Mouse (Mus musculus) lung, postnatal 4 days (tissue): ENCODE data around the gene Igsf9.

Experiments
- DNase-seq, 2 experiments: peaks; one replicate each; pipeline ENCODE4 v3.0.0; 2021

The Igsf9 gene

GRCm38 (mm10) chr1:172469373-172469772 is 12.2 kb upstream of the Igsf9 start:
- DNase-seq: no peak

GRCm38 (mm10) chr1:172469810-172470448 is 11.7 kb upstream of the Igsf9 start:
- no peak for DNase-seq

DNA sequence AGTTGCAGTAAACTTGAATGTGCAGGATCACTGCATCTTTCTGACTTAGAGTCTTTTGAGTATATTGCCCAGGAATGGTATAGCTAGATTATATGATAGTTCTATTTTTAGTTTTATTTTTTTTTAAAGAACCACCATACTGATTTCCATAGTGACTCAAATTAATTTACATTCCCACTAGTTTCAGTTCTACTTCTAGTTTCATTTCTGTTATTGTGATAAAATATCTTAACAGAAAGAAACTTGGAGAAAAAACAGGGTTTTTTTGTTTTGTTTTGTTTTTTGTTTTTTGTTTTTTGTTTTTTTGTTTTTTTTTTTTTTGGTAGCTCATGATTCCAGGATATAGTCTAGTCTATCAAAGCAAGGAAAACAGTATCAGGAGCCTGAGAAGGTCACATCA is 8.7 kb upstream of the Igsf9 start:
- no peak for DNase-seq

DNA sequence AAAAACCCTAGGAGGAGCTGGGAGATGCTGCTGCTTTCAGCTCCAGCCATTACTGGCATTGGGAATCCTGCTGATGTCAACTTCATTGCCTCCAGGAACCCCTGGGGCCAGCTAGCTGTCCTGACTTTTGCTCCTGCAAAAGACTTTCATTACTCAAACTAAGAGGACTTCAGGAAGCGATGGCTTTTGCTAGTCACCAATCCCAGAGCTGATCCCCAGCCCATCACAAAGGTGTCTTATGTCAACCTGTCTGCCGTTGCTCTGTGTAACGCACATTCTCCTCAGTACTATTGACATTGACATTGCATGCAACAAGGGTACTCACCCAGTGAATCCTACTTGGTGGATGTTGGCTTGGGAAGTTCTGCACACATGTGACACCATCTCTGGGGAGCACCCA is 7.4 kb upstream of the Igsf9 start:
- DNase-seq: no peak

GRCm38 (mm10) chr1:172475054-172475741 is 6.4 kb upstream of the Igsf9 start, which contains the start of gene Slamf9:
TSS of gene Slamf9 (plus strand) at chr1:172475358.
- peak in 1 of 2 experiments; percentile 47 for DNase-seq

GRCm38 (mm10) chr1:172478020-172478419 is 3.6 kb upstream of the Igsf9 start:
- no peak for DNase-seq

GRCm38 (mm10) chr1:172480376-172480775 is 1.2 kb upstream of the Igsf9 start:
- no peak for DNase-seq

DNA sequence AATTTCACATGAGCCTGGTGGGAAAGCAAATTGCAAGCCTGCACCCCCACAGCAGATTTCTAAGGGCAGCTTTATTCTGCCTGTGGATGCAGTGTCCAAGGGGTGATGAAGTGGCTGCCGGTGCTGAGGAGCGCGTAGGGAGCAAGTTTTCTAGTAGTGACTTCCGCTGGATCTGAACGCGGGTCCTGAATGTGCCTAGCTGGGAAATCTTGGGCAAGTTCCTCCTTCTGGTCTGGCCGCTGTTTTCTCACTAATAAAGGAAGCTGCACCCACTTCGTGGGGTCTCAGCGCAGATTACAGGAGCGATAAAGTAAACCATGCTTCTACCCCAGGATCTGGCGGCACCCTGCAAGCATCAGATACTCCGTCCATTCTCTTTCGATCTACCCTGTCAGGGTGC is 477 bp upstream of the Igsf9 start:
- DNase-seq: peak in 1 of 2 experiments; percentile 19

GRCm38 (mm10) chr1:172482518-172483360 is 1.2 kb downstream of the Igsf9 start:
- DNase-seq: peak in 1 of 2 experiments; percentile 11

DNA sequence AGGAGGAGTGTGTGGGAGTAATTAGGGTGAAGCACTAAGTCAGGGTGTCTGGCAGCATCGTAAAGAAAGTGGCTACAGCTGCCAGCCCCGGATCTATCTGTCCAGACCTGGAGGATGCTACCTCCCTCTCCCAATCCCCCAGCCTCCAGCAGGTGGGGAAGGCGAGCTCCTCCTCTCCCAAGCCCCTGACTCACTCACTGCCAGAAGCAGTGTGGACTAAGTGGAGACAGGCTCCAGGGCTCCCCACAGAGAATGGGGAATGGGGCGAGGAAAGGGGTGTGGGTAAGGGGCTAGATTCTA is 1.7 kb downstream of the Igsf9 start:
- DNase-seq: no peak

- no peak for DNase-seq
These were observed 2.6 kb downstream of the Igsf9 start for GRCm38 (mm10) chr1:172484236-172484635.

GRCm38 (mm10) chr1:172484671-172485070 is 3.1 kb downstream of the Igsf9 start:
- DNase-seq: peak in 1 of 2 experiments; percentile 14

DNA sequence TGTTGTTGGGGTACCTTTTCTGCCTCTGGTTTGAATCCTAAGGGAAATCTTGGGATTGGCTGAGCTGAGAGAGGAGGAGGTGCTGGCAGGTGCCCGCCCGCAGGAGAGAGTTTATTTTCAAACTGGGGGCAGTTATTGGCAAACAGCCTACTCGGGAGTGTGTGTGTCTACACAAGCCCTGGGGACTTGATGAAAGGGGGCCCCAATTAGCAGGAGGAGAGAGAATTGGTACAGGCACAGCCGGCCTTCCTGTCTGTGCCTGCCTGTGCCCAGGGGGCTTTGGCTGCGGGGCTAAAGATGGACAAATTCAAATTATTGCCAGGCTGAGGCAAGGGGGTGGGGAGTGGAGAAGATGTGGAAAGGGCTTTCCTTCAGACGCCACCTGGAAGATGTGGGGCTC is 4.2 kb downstream of the Igsf9 start:
- no peak for DNase-seq

- no peak for DNase-seq
These were observed 4.6 kb downstream of the Igsf9 start for GRCm38 (mm10) chr1:172486236-172486635.

DNA sequence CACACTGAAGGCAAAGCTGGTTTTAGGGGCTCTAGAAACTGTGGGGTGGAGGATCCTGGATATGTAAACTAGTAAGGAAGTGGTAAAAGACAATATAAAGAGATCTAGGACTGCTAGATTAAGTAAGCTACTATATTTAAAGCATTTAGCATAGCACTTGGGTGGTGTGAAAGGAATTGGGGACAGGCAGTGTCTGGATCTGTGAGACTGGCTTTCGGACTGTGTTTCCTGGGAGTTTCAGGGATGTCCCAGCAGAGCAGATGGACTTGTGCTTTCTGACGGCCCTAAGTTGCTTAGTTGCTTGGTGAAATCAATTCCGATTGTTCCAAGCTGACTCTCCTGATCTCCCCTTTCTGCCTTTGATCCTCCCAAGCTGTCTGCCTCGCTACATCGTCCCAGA is 5.1 kb downstream of the Igsf9 start:
- DNase-seq: no peak

DNA sequence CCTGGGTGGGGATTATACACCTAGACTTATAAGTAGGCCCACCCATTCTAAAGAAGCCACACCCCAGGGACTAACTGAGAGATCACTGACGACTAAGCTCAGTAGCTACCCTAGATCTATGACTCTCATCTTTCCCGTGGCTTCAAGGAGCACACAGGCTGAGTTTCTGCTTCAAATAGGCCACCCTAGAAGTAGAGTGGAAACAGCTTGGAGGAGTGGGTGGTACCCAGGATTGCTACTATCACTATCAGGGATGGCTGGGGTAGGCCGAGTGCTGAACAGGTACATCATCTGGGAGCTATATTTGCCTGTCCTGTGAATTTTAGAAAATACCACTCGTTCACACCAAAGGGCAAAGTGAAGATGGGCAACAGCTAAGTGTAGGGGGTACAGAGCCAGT is 6.3 kb downstream of the Igsf9 start:
- no peak for DNase-seq

DNA sequence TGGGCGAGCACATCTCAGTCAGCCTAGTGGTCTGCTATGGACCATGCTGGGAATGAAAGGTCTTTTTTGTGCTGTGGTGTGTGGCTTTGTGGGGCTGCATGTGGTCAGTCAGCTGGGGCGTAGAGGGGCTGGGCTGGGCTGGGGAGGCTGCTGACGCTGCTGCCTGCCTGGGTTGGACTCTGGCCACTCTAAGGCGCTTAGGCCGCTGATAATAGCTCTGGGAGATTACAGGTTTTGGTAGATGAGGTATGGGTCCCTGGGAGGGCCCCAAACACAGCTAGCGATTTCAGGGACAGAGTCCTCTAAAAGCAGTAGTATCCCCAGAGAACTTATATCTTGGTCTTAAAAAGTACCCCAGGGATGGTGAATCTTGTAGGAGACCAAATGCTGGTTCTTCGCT is 7.2 kb downstream of the Igsf9 start:
- no peak for DNase-seq

GRCm38 (mm10) chr1:172489585-172490250 is 8.1 kb downstream of the Igsf9 start:
- no peak for DNase-seq

DNA sequence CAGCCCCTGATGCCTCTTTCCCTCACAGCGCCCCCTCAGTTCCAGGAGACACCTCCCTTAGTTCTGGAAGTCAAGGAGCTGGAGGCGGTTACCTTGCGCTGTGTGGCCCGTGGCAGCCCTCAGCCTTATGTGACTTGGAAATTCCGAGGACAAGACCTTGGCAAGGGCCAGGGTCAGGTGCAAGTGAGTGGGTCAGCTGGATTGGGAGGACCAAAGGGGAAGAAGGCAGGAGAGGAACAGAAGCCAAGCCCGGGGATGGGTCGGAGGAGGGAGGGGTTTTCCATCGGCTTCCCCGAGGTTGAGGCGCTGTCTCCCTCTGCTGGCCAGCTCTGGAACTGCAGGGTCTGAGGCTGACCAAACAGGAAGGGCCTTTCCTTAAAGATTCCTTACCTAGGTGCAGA is 8.7 kb downstream of the Igsf9 start:
- DNase-seq: peak; percentile 84 to 92

- no peak for DNase-seq
These were observed 10.5 kb downstream of the Igsf9 start for GRCm38 (mm10) chr1:172492047-172492446.

DNA sequence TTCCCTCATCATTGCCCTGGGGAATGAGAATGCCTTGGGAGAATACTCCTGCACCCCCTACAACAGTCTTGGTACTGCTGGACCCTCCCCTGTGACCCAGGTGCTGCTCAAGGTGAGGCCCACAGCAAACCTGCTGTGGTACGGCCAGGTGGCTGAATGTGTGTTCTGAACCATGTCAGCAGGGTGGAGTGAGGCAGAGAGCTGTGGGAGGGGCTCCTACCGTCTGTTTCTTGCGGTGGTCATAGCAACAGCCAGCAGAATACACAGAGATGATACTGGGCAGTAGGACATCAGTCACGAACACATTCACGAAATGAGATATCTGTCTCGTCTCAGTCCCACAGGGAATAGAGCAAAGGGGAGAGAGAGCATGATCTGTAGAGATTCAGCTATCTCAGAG is 11.9 kb downstream of the Igsf9 start:
- DNase-seq: no peak

DNA sequence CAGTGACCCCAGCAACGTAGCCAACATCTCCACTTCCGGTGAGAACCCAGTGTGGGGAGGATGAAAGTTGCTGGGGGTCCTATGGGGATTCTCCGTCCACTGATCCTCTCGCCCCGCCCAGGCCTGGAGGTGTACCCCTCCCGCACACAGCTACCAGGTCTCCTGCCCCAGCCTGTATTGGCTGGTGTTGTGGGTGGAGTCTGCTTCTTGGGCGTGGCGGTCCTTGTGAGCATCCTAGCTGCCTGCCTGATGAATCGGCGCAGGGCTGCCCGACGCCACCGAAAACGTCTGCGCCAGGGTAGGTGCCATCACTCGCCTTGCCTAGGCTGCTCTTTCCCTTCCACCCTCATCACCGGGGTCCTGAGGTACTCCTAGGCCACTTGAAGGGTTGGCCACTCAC is 14.4 kb downstream of the Igsf9 start:
- DNase-seq: peak in 1 of 2 experiments; percentile 19

DNA sequence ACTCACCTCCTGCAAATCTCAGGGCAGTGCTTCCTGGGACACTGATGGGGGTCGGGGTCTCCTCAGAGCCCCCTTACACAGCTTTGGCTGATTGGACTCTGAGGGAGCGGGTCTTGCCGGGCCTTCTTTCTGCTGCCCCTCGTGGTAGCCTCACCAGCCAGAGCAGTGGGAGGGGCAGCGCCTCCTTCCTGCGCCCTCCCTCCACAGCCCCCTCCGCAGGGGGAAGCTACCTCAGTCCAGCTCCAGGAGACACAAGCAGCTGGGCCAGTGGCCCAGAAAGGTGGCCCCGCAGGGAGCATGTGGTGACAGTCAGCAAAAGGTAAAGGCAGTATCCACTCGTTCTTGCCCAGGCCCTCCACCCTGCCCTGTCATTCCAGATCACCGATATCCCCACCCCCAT is 15.8 kb downstream of the Igsf9 start:
- no peak for DNase-seq
